ENCODE assay signal across 8 mouse cellular contexts in genomic region chr17:75435599-75435998, GRCm38 (mm10). TPM values are rescaled to one million over a fixed set of nuclear protein-coding genes. Genes with fewer than 3 reads are reported as not detected.
DNase-seq lines count a peak whose midpoint lies in the region; ATAC-seq and TF ChIP-seq lines count a peak whose summit lies in the region.

Gene Rasgrp3 (plus strand): TSS chr17:75435896.

- WGBS in embryonic facial prominence, embryonic 12.5 days: 54% methylated on average over 6 of the region's 6 CpGs
- WGBS in lung, embryonic 14.5 days: 45% methylated on average over 6 of the region's 6 CpGs

- no peak for ATAC-seq in embryonic facial prominence, embryonic 12.5 days (ENCODE audit: insufficient number of reproducible peaks, insufficient read depth, low FRiP score, low TSS enrichment)
- ATAC-seq in lung, embryonic 14.5 days (ENCODE audit: insufficient read depth): peak; percentile 55; the same call in 1 of the 2 replicates
- no peak for ATAC-seq in erythroid progenitor cell, adult 5-6 weeks (replicated peaks; ENCODE audit: low FRiP score, poor library complexity, severe bottlenecking)

- H3K9me3 ChIP-seq in embryonic facial prominence, embryonic 12.5 days: no peaks in the 10 kb centered on the region
- no peaks in the 10 kb centered on the region for H3K9me3 ChIP-seq in lung, embryonic 14.5 days (ENCODE audit: low read depth, low read length)

- H3K36me3 ChIP-seq in embryonic facial prominence, embryonic 12.5 days: no peaks in the 10 kb centered on the region
- no peaks in the 10 kb centered on the region for H3K36me3 ChIP-seq in lung, embryonic 14.5 days (ENCODE audit: insufficient read depth)

- 0 out of 2 replicates have a peak within 1 kb of the TSS, but pooled peaks have one; percentile 4 for H3K4me3 ChIP-seq in embryonic facial prominence, embryonic 12.5 days
- H3K4me3 ChIP-seq in lung, embryonic 14.5 days (ENCODE audit: low read depth, low read length): peak within 1 kb of the TSS; percentile 28

- H3K9ac ChIP-seq in embryonic facial prominence, embryonic 12.5 days: no peak within 1 kb of the TSS
- peak within 1 kb of the TSS; percentile 42 for H3K9ac ChIP-seq in lung, embryonic 14.5 days

- DNase-seq in layer of hippocampus, postnatal 14 days (ENCODE audit: low spot score in 2 of 2): no peak
- no peak for DNase-seq in layer of hippocampus, adult 9-11 months
- no peak for DNase-seq in heart, postnatal 25 days (ENCODE audit: low spot score)
- DNase-seq in lung, embryonic 14.5 days: peak; percentile 66
- no peak for DNase-seq in c-Kit-positive CD71-positive TER-119-positive erythroid progenitor cells, embryonic 14.5 days (ENCODE audit: low spot score)
- DNase-seq in right cerebral cortex, postnatal 14 days: no peak

- H3K27me3 ChIP-seq in embryonic facial prominence, embryonic 12.5 days: no peaks in the 10 kb centered on the region
- H3K27me3 ChIP-seq in lung, embryonic 14.5 days (ENCODE audit: insufficient read depth, low read length): no peaks in the 10 kb centered on the region

- intact Hi-C loops in heart, postnatal 25 days (cut with DNase I): no loop called here

- 0 out of 2 replicates have a peak, but pooled peaks cover 2% of the 10 kb centered on the region for H3K4me1 ChIP-seq in embryonic facial prominence, embryonic 12.5 days
- H3K4me1 ChIP-seq in lung, embryonic 14.5 days (ENCODE audit: insufficient read depth): no peaks in the 10 kb centered on the region

- H3K4me2 ChIP-seq in embryonic facial prominence, embryonic 12.5 days (replicated peaks): no peak within 1 kb of the TSS
- peak within 1 kb of the TSS; percentile 11; the same call in 1 of the 2 replicates for H3K4me2 ChIP-seq in lung, embryonic 14.5 days

- no peak within 1 kb of the TSS for H3K27ac ChIP-seq in embryonic facial prominence, embryonic 12.5 days
- H3K27ac ChIP-seq in lung, embryonic 14.5 days (ENCODE audit: low read depth): peak within 1 kb of the TSS; percentile 76

- no peak for TF ChIP-seq CTCF in lung, embryonic 14.5 days (IDR thresholded peaks at IDR 0.05; ENCODE audit: low read depth)

RNA-seq across cellular contexts. Expression of gene Rasgrp3, which starts in this region (rescaled TPM):
- 10 to 100 TPM; 11.4 to 11.7 TPM for total RNA-seq in layer of hippocampus, postnatal 14 days (2021)
- 9.7 and 10.1 TPM in 2 replicates for polyA plus RNA-seq in embryonic facial prominence, embryonic 12.5 days (2016; fragmentation: Nextera tagmentation; extraction: Ambion mirVana)
- 10 to 100 TPM; 25.2 to 29.7 TPM for total RNA-seq in heart, postnatal 25 days (2021)
- 24.5 and 30.1 TPM in 2 replicates for polyA plus RNA-seq in lung, embryonic 14.5 days (2014; fragmentation: Nextera tagmentation; extraction: Ambion mirVana)
- 0.72 and 16.3 TPM in 2 replicates for total RNA-seq in erythroid progenitor cell, adult 5-6 weeks (2015; ENCODE audit: low replicate concordance)
- 0.61 and 0.90 TPM in 2 replicates for total RNA-seq in erythroid progenitor cell, adult 5-6 weeks (2017; ENCODE audit: low replicate concordance)
